Mouse (Mus musculus): Measurements from ENCODE around the gene Rapgef4.
A peak's percentile ranks its signal among the peaks of the same experiment; 100 is the strongest.

The Rapgef4 gene

GRCm38 (mm10) chr2:72235361-72235901 is 254.4 kb downstream of the Rapgef4 start:
- DNase-seq (ENCODE audit: low read depth) = peak; percentile 37

GRCm38 (mm10) chr2:72238421-72238820 is 257.4 kb downstream of the Rapgef4 start:
- no peak for DNase-seq (ENCODE audit: low read depth)

GRCm38 (mm10) chr2:72238925-72239324 is 257.9 kb downstream of the Rapgef4 start:
- no peak for DNase-seq (ENCODE audit: low read depth)

GRCm38 (mm10) chr2:72239456-72239855 is 258.4 kb downstream of the Rapgef4 start:
- no peak for DNase-seq (ENCODE audit: low read depth)

- no peak for DNase-seq (ENCODE audit: low read depth)
Observed at GRCm38 (mm10) chr2:72239993-72240392, 259.0 kb downstream of the Rapgef4 start.

- DNase-seq (ENCODE audit: low read depth) = no peak
Observed at GRCm38 (mm10) chr2:72240691-72241090, 259.7 kb downstream of the Rapgef4 start.

- DNase-seq (ENCODE audit: low read depth) = peak; percentile 8
Observed at GRCm38 (mm10) chr2:72241714-72242472, 260.9 kb downstream of the Rapgef4 start.

GRCm38 (mm10) chr2:72242910-72243675 is 262.1 kb downstream of the Rapgef4 start:
- peak; percentile 14 for DNase-seq (ENCODE audit: low read depth)

- no peak for DNase-seq (ENCODE audit: low read depth)
Observed at GRCm38 (mm10) chr2:72245631-72246030, 264.6 kb downstream of the Rapgef4 start.

GRCm38 (mm10) chr2:72246376-72246775 is 265.3 kb downstream of the Rapgef4 start:
- no peak for DNase-seq (ENCODE audit: low read depth)

- no peak for DNase-seq (ENCODE audit: low read depth)
Observed at GRCm38 (mm10) chr2:72247819-72248218, 266.8 kb downstream of the Rapgef4 start.

- peak; percentile 56 for DNase-seq (ENCODE audit: low read depth)
Observed at GRCm38 (mm10) chr2:72252510-72253505, 271.8 kb downstream of the Rapgef4 start.

GRCm38 (mm10) chr2:72253882-72254281 is 272.8 kb downstream of the Rapgef4 start:
- DNase-seq (ENCODE audit: low read depth) = no peak

GRCm38 (mm10) chr2:72254813-72255582 is 274.0 kb downstream of the Rapgef4 start:
- no peak for DNase-seq (ENCODE audit: low read depth)

GRCm38 (mm10) chr2:72260704-72261103 is 279.7 kb downstream of the Rapgef4 start:
- no peak for DNase-seq (ENCODE audit: low read depth)

- no peak for DNase-seq (ENCODE audit: low read depth)
Observed at GRCm38 (mm10) chr2:72262814-72263480, 281.9 kb downstream of the Rapgef4 start.

GRCm38 (mm10) chr2:72267390-72267789 is 286.4 kb downstream of the Rapgef4 start:
- DNase-seq (ENCODE audit: low read depth) = no peak

GRCm38 (mm10) chr2:72269651-72270341 is 288.8 kb downstream of the Rapgef4 start:
- peak; percentile 24 for DNase-seq (ENCODE audit: low read depth)

- peak; percentile 54 for DNase-seq (ENCODE audit: low read depth)
Observed at GRCm38 (mm10) chr2:72278247-72278873, 297.3 kb downstream of the Rapgef4 start.

Measured in NIH3T3 (cell line).